Mouse (Mus musculus): ENCODE results near the gene Aspa. TPM values are rescaled to one million over a fixed set of nuclear protein-coding genes. Genes with fewer than 3 reads are reported as not detected.

Aspa gene
- polyA plus RNA-seq, 1 experiment from 2014 or later: 68.6 TPM

GRCm38 (mm10) chr11:73261385-73261784 lies 68.0 kb downstream of the Aspa start:
- Histone ChIP-seq H3K36me3 (ENCODE audit: insufficient read depth, low read length) (no peaks in the 10 kb centered on the region), H3K9ac (ENCODE audit: low read depth, low read length) (no peak overlapping the region), H3K4me3 (replicated peaks; ENCODE audit: low read depth, low read length) (no peak overlapping the region), H3K9me3 (replicated peaks; ENCODE audit: low read length) (no peaks in the 10 kb centered on the region), H3K27ac (no peak overlapping the region), H3K4me2 (ENCODE audit: low read length) (no peak overlapping the region), H3K4me1 (replicated peaks; ENCODE audit: insufficient read depth, low read length) (no peaks in the 10 kb centered on the region), H3K27me3 (ENCODE audit: insufficient read depth, low read length) (no peaks in the 10 kb centered on the region)
- no peak for TF ChIP-seq CTCF (IDR thresholded peaks at IDR 0.05; ENCODE audit: low read depth)
- no peak for DNase-seq (ENCODE audit: low spot score)
- 67% methylated on average over 1 of the region's 1 CpGs for WGBS
- ATAC-seq (replicated peaks; ENCODE audit: low FRiP score, low read depth): no peak

GRCm38 (mm10) chr11:73260457-73260856 lies 68.9 kb downstream of the Aspa start:
- H3K4me2 ChIP-seq (ENCODE audit: low read length): no peak overlapping the region
- H3K36me3 ChIP-seq (ENCODE audit: insufficient read depth, low read length): no peaks in the 10 kb centered on the region
- TF ChIP-seq CTCF (IDR thresholded peaks at IDR 0.05; ENCODE audit: low read depth): no peak
- no peak overlapping the region for H3K4me3 ChIP-seq (replicated peaks; ENCODE audit: low read depth, low read length)
- no peak for DNase-seq (ENCODE audit: low spot score)
- ATAC-seq (replicated peaks; ENCODE audit: low FRiP score, low read depth): no peak
- no peaks in the 10 kb centered on the region for H3K27me3 ChIP-seq (ENCODE audit: insufficient read depth, low read length)
- no peak overlapping the region for H3K9ac ChIP-seq (ENCODE audit: low read depth, low read length)
- H3K27ac ChIP-seq: no peak overlapping the region
- WGBS: 79% methylated on average over 3 of the region's 3 CpGs
- no peaks in the 10 kb centered on the region for H3K9me3 ChIP-seq (replicated peaks; ENCODE audit: low read length)
- no peaks in the 10 kb centered on the region for H3K4me1 ChIP-seq (replicated peaks; ENCODE audit: insufficient read depth, low read length)

DNA sequence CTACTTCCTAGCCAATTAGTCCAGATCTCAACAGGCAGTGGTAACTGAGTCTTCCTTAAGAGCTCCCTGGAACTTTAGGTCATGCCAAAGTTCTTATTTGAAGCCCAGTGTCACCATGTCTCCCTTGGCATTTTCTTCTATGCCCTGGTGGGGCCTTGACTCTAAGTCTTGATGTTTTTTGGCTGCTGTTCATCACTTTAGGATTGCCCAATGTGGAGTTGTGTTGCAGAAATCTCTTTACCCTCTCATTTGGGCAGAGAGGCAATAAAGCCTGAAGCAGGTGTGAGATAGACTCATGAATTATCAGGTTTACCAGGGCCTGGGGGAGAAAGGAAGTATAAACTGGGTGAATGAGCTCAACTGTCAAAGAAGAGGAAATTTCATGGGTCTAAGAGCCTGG lies 70.7 kb downstream of the Aspa start:
- ATAC-seq (replicated peaks; ENCODE audit: low FRiP score, low read depth): no peak
- no peak for TF ChIP-seq CTCF (IDR thresholded peaks at IDR 0.05; ENCODE audit: low read depth)
- H3K4me2 ChIP-seq (ENCODE audit: low read length): no peak overlapping the region
- no peak overlapping the region for H3K9ac ChIP-seq (ENCODE audit: low read depth, low read length)
- H3K9me3 ChIP-seq (replicated peaks; ENCODE audit: low read length): no peaks in the 10 kb centered on the region
- no peaks in the 10 kb centered on the region for H3K4me1 ChIP-seq (replicated peaks; ENCODE audit: insufficient read depth, low read length)
- H3K4me3 ChIP-seq (replicated peaks; ENCODE audit: low read depth, low read length): no peak overlapping the region
- H3K36me3 ChIP-seq (ENCODE audit: insufficient read depth, low read length): no peaks in the 10 kb centered on the region
- no peak for DNase-seq (ENCODE audit: low spot score)
- no peaks in the 10 kb centered on the region for H3K27me3 ChIP-seq (ENCODE audit: insufficient read depth, low read length)
- no peak overlapping the region for H3K27ac ChIP-seq

DNA sequence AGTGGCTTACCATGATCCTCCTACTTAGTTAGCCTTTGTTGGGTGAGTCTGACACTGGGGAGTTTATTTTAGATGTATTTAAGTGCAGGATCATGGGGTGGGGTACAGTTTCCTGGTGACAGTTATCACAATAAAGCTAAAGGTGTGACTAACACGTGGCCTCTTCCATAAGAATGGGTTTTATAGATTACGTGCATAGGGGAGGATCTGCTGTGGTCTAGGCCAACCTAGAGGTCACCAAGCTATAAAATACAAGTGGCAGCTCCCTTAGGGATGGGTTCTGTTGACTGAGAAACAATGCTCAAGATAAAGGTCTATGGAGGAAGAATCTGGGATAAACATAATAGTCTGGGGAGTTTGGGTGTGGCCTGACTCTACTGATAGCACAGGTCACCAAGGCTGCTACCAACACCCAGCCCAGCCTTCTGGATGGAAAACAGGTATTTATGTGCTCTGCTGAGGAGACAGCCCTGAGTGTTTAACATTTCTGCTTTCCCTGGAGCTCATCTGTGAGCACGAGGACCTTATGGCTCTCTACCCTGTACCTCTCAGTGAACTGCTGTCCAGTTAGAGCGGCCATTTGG lies 71.9 kb downstream of the Aspa start:
- no peak for TF ChIP-seq CTCF (IDR thresholded peaks at IDR 0.05; ENCODE audit: low read depth)
- Histone ChIP-seq H3K4me1 (replicated peaks; ENCODE audit: insufficient read depth, low read length) (no peaks in the 10 kb centered on the region), H3K9me3 (replicated peaks; ENCODE audit: low read length) (no peaks in the 10 kb centered on the region), H3K27ac (no peak overlapping the region), H3K9ac (ENCODE audit: low read depth, low read length) (no peak overlapping the region), H3K27me3 (ENCODE audit: insufficient read depth, low read length) (no peaks in the 10 kb centered on the region), H3K4me2 (ENCODE audit: low read length) (no peak overlapping the region), H3K4me3 (replicated peaks; ENCODE audit: low read depth, low read length) (no peak overlapping the region), H3K36me3 (ENCODE audit: insufficient read depth, low read length) (no peaks in the 10 kb centered on the region)
- ATAC-seq (replicated peaks; ENCODE audit: low FRiP score, low read depth) (no peak), DNase-seq (ENCODE audit: low spot score) (no peak)
- WGBS: 58% methylated on average over 4 of the region's 4 CpGs

Other genes starting within 250 kb of the Aspa start
- gene Itgae, start 239.0 kb downstream of the Aspa start, polyA plus RNA-seq (2015; fragmentation: Nextera tagmentation; extraction: Ambion mirVana): 0.14 and 0.22 TPM in 2 replicates
- gene Haspin, start 191.3 kb downstream of the Aspa start, polyA plus RNA-seq (2015; fragmentation: Nextera tagmentation; extraction: Ambion mirVana): 7.3 and 8.5 TPM in 2 replicates
- gene P2rx5, start 169.2 kb downstream of the Aspa start, polyA plus RNA-seq (2015; fragmentation: Nextera tagmentation; extraction: Ambion mirVana): 1.3 and 1.6 TPM in 2 replicates
- 182 and 187 TPM in 2 replicates for gene Emc6, start 152.6 kb downstream of the Aspa start, polyA plus RNA-seq (2015; fragmentation: Nextera tagmentation; extraction: Ambion mirVana)
- gene Tax1bp3, start 152.5 kb downstream of the Aspa start, polyA plus RNA-seq (2015; fragmentation: Nextera tagmentation; extraction: Ambion mirVana): 227 and 237 TPM in 2 replicates
- gene Ctns, start 130.6 kb downstream of the Aspa start, polyA plus RNA-seq (2015; fragmentation: Nextera tagmentation; extraction: Ambion mirVana): 21.7 and 22.8 TPM in 2 replicates
- gene Shpk, start 130.1 kb downstream of the Aspa start, polyA plus RNA-seq (2015; fragmentation: Nextera tagmentation; extraction: Ambion mirVana): 3.8 and 3.9 TPM in 2 replicates
- gene Trpv1, start 95.3 kb downstream of the Aspa start, polyA plus RNA-seq (2015; fragmentation: Nextera tagmentation; extraction: Ambion mirVana): not detected in 2 replicates
- 0.16 and 0.19 TPM in 2 replicates for gene Trpv3, start 62.2 kb downstream of the Aspa start, polyA plus RNA-seq (2015; fragmentation: Nextera tagmentation; extraction: Ambion mirVana)
- gene Gm49340, start 145 bp upstream of the Aspa start, polyA plus RNA-seq (2015; fragmentation: Nextera tagmentation; extraction: Ambion mirVana): not detected in 2 replicates
- 0.26 and 0.28 TPM in 2 replicates for gene Spata22, start 145 bp upstream of the Aspa start, polyA plus RNA-seq (2015; fragmentation: Nextera tagmentation; extraction: Ambion mirVana)
- not detected in 2 replicates for gene Olfr20, start 21.2 kb upstream of the Aspa start, polyA plus RNA-seq (2015; fragmentation: Nextera tagmentation; extraction: Ambion mirVana)
- gene Olfr376, start 41.6 kb upstream of the Aspa start, polyA plus RNA-seq (2015; fragmentation: Nextera tagmentation; extraction: Ambion mirVana): not detected in 2 replicates
- not detected in 2 replicates for gene Olfr1, start 70.0 kb upstream of the Aspa start, polyA plus RNA-seq (2015; fragmentation: Nextera tagmentation; extraction: Ambion mirVana)
- gene Olfr378, start 98.9 kb upstream of the Aspa start, polyA plus RNA-seq (2015; fragmentation: Nextera tagmentation; extraction: Ambion mirVana): not detected in 2 replicates
- gene Olfr380, start 127.9 kb upstream of the Aspa start, polyA plus RNA-seq (2015; fragmentation: Nextera tagmentation; extraction: Ambion mirVana): not detected in 2 replicates
- gene Olfr381, start 162.0 kb upstream of the Aspa start, polyA plus RNA-seq (2015; fragmentation: Nextera tagmentation; extraction: Ambion mirVana): not detected in 2 replicates
- not detected in 2 replicates for gene Olfr382, start 187.6 kb upstream of the Aspa start, polyA plus RNA-seq (2015; fragmentation: Nextera tagmentation; extraction: Ambion mirVana)